Mouse (Mus musculus): ENCODE data around the gene Mylpf.

GRCm38 (mm10) chr7:127208295-127208552 lies 466 bp upstream of the Mylpf start, which contains the start of gene Tbc1d10b:
- TF ChIP-seq CTCF (IDR thresholded peaks at IDR 0.05; ENCODE audit: low read depth): no peak
- TF ChIP-seq EP300 (IDR thresholded peaks at IDR 0.05; ENCODE audit: low read depth): no peak
